Mouse (Mus musculus) embryonic fibroblast, embryonic 13.5 days (primary cell): ENCODE results near the gene Inpp5a. TPM values are rescaled to one million over a fixed set of nuclear protein-coding genes. Genes with fewer than 3 reads are reported as not detected.

ENCODE experiments used
- H3K27ac ChIP-seq: 2 replicates; pipeline ENCODE4 v1.5.1; 2012; ENCODE audit warnings: low read length, control low read depth, inconsistent platforms; ENCODE audit not compliant: insufficient read depth
- H3K4me1 ChIP-seq: 2 replicates; pipeline ENCODE4 v1.6.1; 2011; ENCODE audit warnings: low read length; ENCODE audit not compliant: control insufficient read depth, insufficient read depth
- H3K4me3 ChIP-seq: 2 replicates; pipeline ENCODE4 v1.5.1; 2011; ENCODE audit warnings: mild to moderate bottlenecking, control low read depth, low read length; ENCODE audit not compliant: insufficient read depth
- CTCF ChIP-seq: IDR thresholded peaks from 2 replicates; pipeline ENCODE4 v1.5.1; 2011; ENCODE audit warnings: mild to moderate bottlenecking, control low read depth, low read length, moderate library complexity, borderline replicate concordance; ENCODE audit not compliant: insufficient read depth
- POLR2A ChIP-seq: IDR thresholded peaks from 2 replicates; pipeline ENCODE4 v1.6.1; 2011; ENCODE audit warnings: low read depth, mild to moderate bottlenecking, control low read depth, low read length, moderate library complexity
- polyA plus RNA-seq: library from polyadenylated mRNA; stranded (reverse); fragments of >200 nt; gene quantifications from 2 replicates; pipeline ENCODE4 v1.2.4, GENCODE M21; 2011; ENCODE audit warnings: low read depth; ENCODE audit not compliant: missing spikeins, insufficient read length

The Inpp5a gene
- polyA plus RNA-seq, 1 experiment: 85.4 TPM

DNA sequence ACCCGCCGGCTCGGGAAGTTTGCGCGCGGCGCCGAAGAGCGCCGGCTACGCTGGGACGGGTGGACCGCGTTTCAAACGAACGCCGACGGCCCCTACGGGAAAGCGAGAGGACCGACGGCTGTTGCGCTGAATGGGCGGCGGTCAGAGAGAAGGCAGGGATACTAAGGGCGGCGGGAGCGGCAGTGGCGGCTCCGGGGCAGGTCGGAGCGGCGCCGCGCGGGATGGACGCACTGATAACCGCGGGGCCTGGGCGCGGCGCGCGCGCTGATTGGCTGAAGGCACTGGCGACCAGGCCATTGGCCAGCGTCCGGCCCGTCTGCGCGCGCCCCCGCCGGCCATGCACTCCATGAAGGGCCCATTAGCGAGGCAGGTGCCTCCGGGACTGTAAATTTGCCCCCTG is 193.7 kb downstream of the Inpp5a start, which contains the start of gene Nkx6-2:
Gene Nkx6-2 (minus strand): TSS at position 203 of the 400 bp plus-strand sequence.
- TF ChIP-seq CTCF (no peak), POLR2A (no peak)
- no peak within 1 kb of the TSS for H3K27ac ChIP-seq
- no peaks in the 10 kb centered on the region for H3K4me1 ChIP-seq
- H3K4me3 ChIP-seq: peak within 1 kb of the TSS; percentile 15; the same call in 1 of the 2 replicates

DNA sequence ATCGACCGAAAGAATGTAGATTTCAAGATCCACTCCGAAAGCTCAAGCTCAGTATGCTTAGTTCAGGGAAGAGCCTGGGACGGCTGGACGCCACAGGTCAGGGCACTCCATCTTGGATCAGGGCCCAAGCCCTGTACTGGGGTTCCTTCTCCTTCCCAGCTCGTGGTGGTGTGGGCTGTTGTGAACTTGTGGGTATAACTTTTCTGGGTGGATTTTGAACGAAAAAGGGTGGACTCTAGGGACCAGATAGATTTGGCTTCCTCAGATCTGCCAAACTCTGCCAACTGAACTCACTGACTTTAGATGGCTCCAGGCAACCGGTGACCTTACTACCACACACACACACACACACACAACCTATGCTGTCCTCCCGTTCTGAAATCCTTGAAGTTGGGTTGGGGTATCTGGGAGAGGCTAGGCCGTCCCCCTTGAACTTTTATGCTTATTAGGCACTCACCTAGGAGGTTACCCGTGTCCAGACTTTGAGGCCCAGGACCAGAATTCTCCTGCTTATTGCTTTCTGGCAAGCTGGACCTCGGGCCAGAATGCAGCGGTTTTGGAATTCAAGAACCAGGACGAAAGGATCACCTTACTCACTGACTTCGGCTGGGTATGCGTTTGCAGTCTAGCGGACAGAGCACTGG is 194.3 kb downstream of the Inpp5a start:
- Histone ChIP-seq H3K27ac (no peak overlapping the region), H3K4me3 (no peak overlapping the region), H3K4me1 (no peaks in the 10 kb centered on the region)
- TF ChIP-seq POLR2A (no peak), CTCF (no peak)

- Histone ChIP-seq H3K27ac (no peak overlapping the region), H3K4me3 (no peak overlapping the region), H3K4me1 (no peaks in the 10 kb centered on the region)
- TF ChIP-seq CTCF (no peak), POLR2A (no peak)
These were observed 195.6 kb downstream of the Inpp5a start for GRCm38 (mm10) chr7:139584221-139585175.

GRCm38 (mm10) chr7:139585183-139585821 is 196.4 kb downstream of the Inpp5a start:
- no peak overlapping the region for H3K4me3 ChIP-seq
- H3K27ac ChIP-seq: no peak overlapping the region
- H3K4me1 ChIP-seq: no peaks in the 10 kb centered on the region
- TF ChIP-seq POLR2A: no peak
- TF ChIP-seq CTCF: no peak

DNA sequence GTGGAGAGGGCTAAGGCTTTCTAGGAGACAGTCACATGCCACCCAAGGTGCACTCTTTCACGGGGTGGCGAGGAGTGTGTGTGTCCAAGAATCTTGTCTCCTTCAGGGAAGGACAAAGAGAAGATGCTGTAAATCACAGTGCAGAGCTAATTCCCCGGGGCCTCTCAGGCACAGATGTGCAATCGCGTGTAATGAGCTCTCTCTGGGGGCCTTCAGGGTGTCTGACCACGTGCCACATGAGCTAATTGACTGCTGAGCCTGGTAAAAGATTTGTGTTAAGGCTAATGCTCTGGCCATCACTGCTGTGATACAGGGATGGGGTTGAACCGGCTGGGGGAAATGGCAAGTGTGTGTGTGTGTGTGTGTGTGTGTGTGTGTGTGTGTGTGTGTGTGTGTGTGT is 199.0 kb downstream of the Inpp5a start:
- Histone ChIP-seq H3K27ac (no peak overlapping the region), H3K4me3 (no peak overlapping the region), H3K4me1 (no peaks in the 10 kb centered on the region)
- TF ChIP-seq POLR2A (no peak), CTCF (no peak)

GRCm38 (mm10) chr7:139590302-139590701 is 201.4 kb downstream of the Inpp5a start:
- no peak overlapping the region for H3K27ac ChIP-seq
- TF ChIP-seq CTCF: peak; percentile 91
- no peak for TF ChIP-seq POLR2A
- no peaks in the 10 kb centered on the region for H3K4me1 ChIP-seq
- H3K4me3 ChIP-seq: no peak overlapping the region

- no peak overlapping the region for H3K27ac ChIP-seq
- H3K4me1 ChIP-seq: no peaks in the 10 kb centered on the region
- no peak for TF ChIP-seq CTCF
- no peak for TF ChIP-seq POLR2A
- H3K4me3 ChIP-seq: no peak overlapping the region
These were observed 202.4 kb downstream of the Inpp5a start for GRCm38 (mm10) chr7:139591311-139591710.

DNA sequence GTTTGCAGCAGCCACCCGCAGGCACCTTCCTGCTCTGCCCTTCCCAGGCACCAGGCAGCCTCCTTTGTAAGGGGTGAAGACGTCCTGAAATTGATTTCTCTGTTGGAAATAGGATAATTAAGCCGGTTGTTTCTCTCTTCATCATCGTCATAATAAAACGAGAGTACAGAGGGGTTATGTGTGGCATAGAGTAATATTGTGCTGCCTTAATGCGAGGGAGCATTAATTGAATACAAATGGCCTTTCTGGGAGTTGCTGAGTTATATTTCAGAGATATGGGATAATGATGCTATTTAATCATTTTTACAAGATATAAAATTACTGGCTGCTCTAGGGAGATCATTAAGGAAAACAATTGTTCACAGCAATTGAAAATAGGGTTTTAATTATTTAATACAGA is 206.4 kb downstream of the Inpp5a start:
- no peak for TF ChIP-seq CTCF
- no peak for TF ChIP-seq POLR2A
- no peak overlapping the region for H3K27ac ChIP-seq
- no peak overlapping the region for H3K4me3 ChIP-seq
- H3K4me1 ChIP-seq: no peaks in the 10 kb centered on the region

- TF ChIP-seq POLR2A: no peak
- no peak for TF ChIP-seq CTCF
- Histone ChIP-seq H3K27ac (no peak overlapping the region), H3K4me1 (no peaks in the 10 kb centered on the region), H3K4me3 (no peak overlapping the region)
These were observed 207.0 kb downstream of the Inpp5a start for GRCm38 (mm10) chr7:139595862-139596261.

- Histone ChIP-seq H3K4me3 (no peak overlapping the region), H3K27ac (no peak overlapping the region), H3K4me1 (no peaks in the 10 kb centered on the region)
- TF ChIP-seq CTCF (no peak), POLR2A (no peak)
These were observed 221.4 kb downstream of the Inpp5a start for GRCm38 (mm10) chr7:139610328-139610727.
